Mouse (Mus musculus): ENCODE data around the gene Myadm. TPM values are rescaled to one million over a fixed set of nuclear protein-coding genes. Genes with fewer than 3 reads are reported as not detected.

Myadm gene
- polyA plus RNA-seq, 1 experiment from 2014 or later = 159 TPM

GRCm38 (mm10) chr7:3345301-3345700 is 56.4 kb downstream of the Myadm start:
- Histone ChIP-seq H3K4me1 (no peaks in the 10 kb centered on the region), H3K36me3 (peaks cover 2% of the 10 kb centered on the region; the same call in 1 of the 2 replicates), H3K4me2 (no peak overlapping the region), H3K27ac (replicated peaks) (no peak overlapping the region), H3K9me3 (no peaks in the 10 kb centered on the region), H3K9ac (no peak overlapping the region), H3K4me3 (no peak overlapping the region), H3K27me3 (replicated peaks) (no peaks in the 10 kb centered on the region)
- WGBS = 78% methylated on average over 3 of the region's 3 CpGs
- ATAC-seq (ENCODE audit: extremely low read depth, insufficient number of reproducible peaks, low FRiP score, low TSS enrichment) = no peak

GRCm38 (mm10) chr7:3347366-3348287 is 58.7 kb downstream of the Myadm start:
- Histone ChIP-seq H3K4me3 (no peak overlapping the region), H3K9me3 (no peaks in the 10 kb centered on the region), H3K9ac (no peak overlapping the region), H3K27me3 (replicated peaks) (no peaks in the 10 kb centered on the region), H3K36me3 (0 out of 2 replicates have a peak, but pooled peaks cover 8% of the 10 kb centered on the region), H3K27ac (replicated peaks) (no peak overlapping the region), H3K4me1 (no peaks in the 10 kb centered on the region), H3K4me2 (no peak overlapping the region)
- 49% methylated on average over 20 of the region's 20 CpGs for WGBS
- no peak for ATAC-seq (ENCODE audit: extremely low read depth, insufficient number of reproducible peaks, low FRiP score, low TSS enrichment)

GRCm38 (mm10) chr7:3348326-3348725 is 59.4 kb downstream of the Myadm start:
- no peaks in the 10 kb centered on the region for H3K9me3 ChIP-seq
- no peaks in the 10 kb centered on the region for H3K27me3 ChIP-seq (replicated peaks)
- WGBS = 67% methylated on average over 5 of the region's 5 CpGs
- no peak overlapping the region for H3K4me3 ChIP-seq
- no peak overlapping the region for H3K9ac ChIP-seq
- ATAC-seq (ENCODE audit: extremely low read depth, insufficient number of reproducible peaks, low FRiP score, low TSS enrichment) = no peak
- no peak overlapping the region for H3K4me2 ChIP-seq
- no peaks in the 10 kb centered on the region for H3K4me1 ChIP-seq
- no peak overlapping the region for H3K27ac ChIP-seq (replicated peaks)
- 0 out of 2 replicates have a peak, but pooled peaks cover 8% of the 10 kb centered on the region for H3K36me3 ChIP-seq

- Histone ChIP-seq H3K9ac (no peak overlapping the region), H3K4me2 (no peak overlapping the region), H3K4me3 (no peak overlapping the region), H3K36me3 (0 out of 2 replicates have a peak, but pooled peaks cover 8% of the 10 kb centered on the region), H3K27me3 (replicated peaks) (no peaks in the 10 kb centered on the region), H3K4me1 (no peaks in the 10 kb centered on the region), H3K9me3 (no peaks in the 10 kb centered on the region), H3K27ac (replicated peaks) (no peak overlapping the region)
- ATAC-seq (ENCODE audit: extremely low read depth, insufficient number of reproducible peaks, low FRiP score, low TSS enrichment) = no peak
- 81% methylated on average over 9 of the region's 9 CpGs for WGBS
These were observed 60.9 kb downstream of the Myadm start for GRCm38 (mm10) chr7:3349775-3350174.

Other genes starting within 250 kb of the Myadm start
- gene AU018091, start 119.9 kb upstream of the Myadm start, polyA plus RNA-seq (2015; fragmentation: Nextera tagmentation; extraction: Ambion mirVana) = not detected in 2 replicates
- not detected in 2 replicates for gene Nlrp12, start 39.3 kb upstream of the Myadm start, polyA plus RNA-seq (2015; fragmentation: Nextera tagmentation; extraction: Ambion mirVana)
- 0.04 and 0.13 TPM in 2 replicates for gene Prkcg, start 99 bp downstream of the Myadm start, polyA plus RNA-seq (2015; fragmentation: Nextera tagmentation; extraction: Ambion mirVana)
- gene Cacng7, start 43.9 kb downstream of the Myadm start, polyA plus RNA-seq (2015; fragmentation: Nextera tagmentation; extraction: Ambion mirVana) = 0.19 and 0.51 TPM in 2 replicates
- 0.71 and 0.86 TPM in 2 replicates for gene Cacng8, start 101.6 kb downstream of the Myadm start, polyA plus RNA-seq (2015; fragmentation: Nextera tagmentation; extraction: Ambion mirVana)
- gene Cacng6, start 135.1 kb downstream of the Myadm start, polyA plus RNA-seq (2015; fragmentation: Nextera tagmentation; extraction: Ambion mirVana) = 16.8 and 18.3 TPM in 2 replicates
- not detected in 2 replicates for gene Tarm1, start 213.5 kb downstream of the Myadm start, polyA plus RNA-seq (2015; fragmentation: Nextera tagmentation; extraction: Ambion mirVana)